Mouse (Mus musculus): ENCODE results near the gene Enpp5. TPM values are rescaled to one million over a fixed set of nuclear protein-coding genes. Genes with fewer than 3 reads are reported as not detected.

The Enpp5 gene
- total RNA-seq, 2 experiments from 2014 or later, result 135 to 139 TPM

Other genes starting within 250 kb of the Enpp5 start
- gene Enpp4, start 27.0 kb downstream of the Enpp5 start, total RNA-seq (2021), result 1 to 10 TPM; 7.0 to 8.3 TPM
- gene Clic5, start 109.8 kb downstream of the Enpp5 start, total RNA-seq (2021), result 1 to 10 TPM; 2.3 to 2.7 TPM